Mouse (Mus musculus): Measurements from ENCODE around the gene Ptpn14.

DNA sequence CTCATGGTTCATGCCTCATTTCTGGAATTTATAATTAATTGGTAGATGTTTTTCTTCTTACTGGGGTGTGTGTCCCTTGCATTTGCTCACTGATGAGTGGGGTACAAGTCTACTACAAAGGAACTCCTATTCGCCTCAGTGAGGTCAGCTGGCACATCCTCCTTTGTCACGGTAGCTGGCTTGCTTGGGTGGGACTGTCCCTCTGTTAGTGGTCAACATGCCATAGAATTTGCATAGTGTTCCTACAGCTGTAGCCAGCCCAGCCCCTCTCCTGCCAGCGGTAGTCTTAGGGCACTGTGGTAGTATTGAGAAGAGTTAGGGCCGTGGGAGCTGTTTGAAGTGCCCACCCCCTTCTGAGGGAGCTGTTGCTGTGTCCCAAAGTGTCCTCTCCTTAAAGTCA is 73.2 kb downstream of the Ptpn14 start:
- TF ChIP-seq CTCF (IDR thresholded peaks at IDR 0.05; ENCODE audit: control insufficient read depth, insufficient read depth, low read length) (no peak), POLR2A (IDR thresholded peaks at IDR 0.05; ENCODE audit: borderline replicate concordance, control insufficient read depth, low read depth, low read length) (no peak)
